Mouse (Mus musculus): ENCODE results near the gene Gm21833. TPM values are rescaled to one million over a fixed set of nuclear protein-coding genes. Genes with fewer than 3 reads are reported as not detected.
"Not testable (repeated sequence)": the region's sequence is repeated elsewhere in the genome, so short reads cannot be mapped to it uniquely, and the experiment has no call there.

The Gm21833 gene
- not detected in 2 replicates for polyA plus RNA-seq (2015; fragmentation: Nextera tagmentation; extraction: Ambion mirVana)

DNA sequence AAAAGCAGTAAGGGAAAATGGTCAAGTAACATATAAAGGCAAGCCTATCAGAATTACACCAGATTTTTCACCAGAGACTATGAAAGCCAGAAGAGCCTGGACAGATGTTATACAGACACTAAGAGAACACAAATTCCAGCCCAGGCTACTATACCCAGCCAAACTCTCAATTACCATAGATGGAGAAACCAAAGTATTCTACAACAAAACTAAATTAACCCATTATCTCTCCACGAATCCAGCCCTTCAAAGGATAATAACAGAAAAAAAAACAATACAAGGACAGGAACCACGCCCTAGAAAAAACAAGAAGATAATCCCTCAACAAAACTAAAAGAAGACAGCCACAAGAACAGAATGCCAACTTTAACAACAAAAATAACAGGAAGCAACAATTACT, at the start of gene Gm21833:
Gene Gm21833 (plus strand): TSS at position 301 of the 400 bp plus-strand sequence.
- not testable (repeated sequence) for ATAC-seq; H3K9me3 ChIP-seq (ENCODE audit: control insufficient read depth)
- 78% methylated on average over 2 of the region's 2 CpGs for WGBS

DNA sequence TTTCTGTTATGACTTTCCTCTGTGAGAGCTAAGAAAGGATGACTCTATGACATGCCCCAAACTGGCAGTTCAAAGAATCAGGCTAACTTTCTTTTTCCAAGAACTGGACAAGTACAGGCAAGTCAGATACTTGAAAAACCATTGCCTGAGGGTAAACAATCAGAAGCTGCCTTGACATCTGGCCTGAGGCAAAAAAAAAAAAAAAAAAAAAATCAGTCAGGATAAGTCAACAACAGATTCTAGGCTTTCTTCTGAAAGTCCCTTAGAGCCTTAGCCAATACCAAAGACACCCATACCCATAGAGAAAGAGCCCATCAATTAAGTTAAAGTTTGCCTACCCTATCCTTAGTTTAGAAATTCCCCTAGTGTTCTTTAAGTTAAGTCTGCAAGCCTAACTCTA, 38.7 kb upstream of the Gm21833 start:
- no peak overlapping the region for H3K4me3 ChIP-seq (ENCODE audit: low read depth, low read length)
- no peak overlapping the region for H3K4me2 ChIP-seq (replicated peaks; ENCODE audit: low read depth)
- H3K9ac ChIP-seq (ENCODE audit: low read depth, low read length), result no peak overlapping the region
- no peaks in the 10 kb centered on the region for H3K9me3 ChIP-seq (ENCODE audit: control insufficient read depth)
- no peaks in the 10 kb centered on the region for H3K36me3 ChIP-seq (ENCODE audit: control insufficient read depth, insufficient read depth)
- ATAC-seq, result no peak
- no peak for TF ChIP-seq CTCF (IDR thresholded peaks at IDR 0.05; ENCODE audit: low read depth)
- no peaks in the 10 kb centered on the region for H3K4me1 ChIP-seq (replicated peaks; ENCODE audit: control insufficient read depth, insufficient read depth, low read length)
- no peak overlapping the region for H3K27ac ChIP-seq (ENCODE audit: low read depth, low read length)
- no peaks in the 10 kb centered on the region for H3K27me3 ChIP-seq (replicated peaks; ENCODE audit: control insufficient read depth, insufficient read depth, low read length)

More for the DNA sequence above, at the start of gene Gm21833:
- not testable (repeated sequence) for H3K4me2 ChIP-seq (replicated peaks; ENCODE audit: low read depth); H3K4me1 ChIP-seq (replicated peaks; ENCODE audit: control insufficient read depth, insufficient read depth, low read length); H3K9ac ChIP-seq (ENCODE audit: low read depth, low read length); H3K27ac ChIP-seq (ENCODE audit: low read depth, low read length); H3K36me3 ChIP-seq (ENCODE audit: control insufficient read depth, insufficient read depth); H3K27me3 ChIP-seq (replicated peaks; ENCODE audit: control insufficient read depth, insufficient read depth, low read length); H3K4me3 ChIP-seq (ENCODE audit: low read depth, low read length)

DNA sequence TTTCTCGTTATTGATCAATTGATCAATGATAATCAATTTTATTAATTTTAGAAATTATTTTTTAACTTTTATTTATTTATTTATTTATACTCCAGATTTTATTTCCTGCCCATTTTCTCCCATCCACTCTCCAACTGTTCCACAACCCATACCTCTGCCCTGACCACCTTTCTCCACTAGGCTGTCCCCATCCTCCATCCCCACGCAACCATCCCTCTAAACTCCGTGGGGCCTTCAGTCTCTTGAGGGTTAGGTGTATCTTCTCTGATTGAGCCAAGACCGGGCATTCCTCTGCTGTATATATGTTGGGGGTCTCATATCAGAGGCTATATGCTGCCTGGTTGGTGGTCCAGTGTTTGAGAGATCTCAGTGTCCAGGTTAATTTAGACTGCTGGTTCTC, 31.7 kb upstream of the Gm21833 start:
- Histone ChIP-seq H3K4me2 (replicated peaks; ENCODE audit: low read depth) (no peak overlapping the region), H3K27ac (ENCODE audit: low read depth, low read length) (no peak overlapping the region), H3K4me1 (replicated peaks; ENCODE audit: control insufficient read depth, insufficient read depth, low read length) (no peaks in the 10 kb centered on the region), H3K27me3 (replicated peaks; ENCODE audit: control insufficient read depth, insufficient read depth, low read length) (no peaks in the 10 kb centered on the region), H3K4me3 (ENCODE audit: low read depth, low read length) (no peak overlapping the region), H3K9ac (ENCODE audit: low read depth, low read length) (no peak overlapping the region), H3K36me3 (ENCODE audit: control insufficient read depth, insufficient read depth) (no peaks in the 10 kb centered on the region), H3K9me3 (ENCODE audit: control insufficient read depth) (no peaks in the 10 kb centered on the region)
- no peak for ATAC-seq
- WGBS, result 81% methylated on average over 4 of the region's 4 CpGs
- TF ChIP-seq CTCF (IDR thresholded peaks at IDR 0.05; ENCODE audit: low read depth), result no peak

DNA sequence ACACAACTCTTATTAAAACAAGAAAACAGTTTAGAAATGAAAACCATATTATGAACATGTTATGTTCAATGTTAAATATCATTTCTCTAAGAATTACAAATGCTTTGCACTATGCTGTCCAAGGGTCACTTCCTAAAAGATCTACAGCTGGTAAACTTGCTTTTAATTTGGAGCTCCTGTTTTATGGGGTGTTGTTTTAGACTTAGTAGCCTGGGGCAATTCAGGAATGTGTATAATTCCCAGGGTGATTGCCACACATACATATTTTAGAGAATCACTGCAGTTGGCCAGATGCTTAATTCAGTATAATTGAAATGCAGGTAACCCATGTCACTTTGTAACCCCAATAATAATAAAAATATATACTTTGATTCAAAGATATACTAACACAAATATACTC, 12.9 kb upstream of the Gm21833 start:
- Histone ChIP-seq H3K27me3 (replicated peaks; ENCODE audit: control insufficient read depth, insufficient read depth, low read length) (no peaks in the 10 kb centered on the region), H3K4me1 (replicated peaks; ENCODE audit: control insufficient read depth, insufficient read depth, low read length) (no peaks in the 10 kb centered on the region), H3K27ac (ENCODE audit: low read depth, low read length) (no peak overlapping the region), H3K4me3 (ENCODE audit: low read depth, low read length) (no peak overlapping the region), H3K36me3 (ENCODE audit: control insufficient read depth, insufficient read depth) (no peaks in the 10 kb centered on the region), H3K9me3 (ENCODE audit: control insufficient read depth) (no peaks in the 10 kb centered on the region), H3K4me2 (replicated peaks; ENCODE audit: low read depth) (no peak overlapping the region), H3K9ac (ENCODE audit: low read depth, low read length) (no peak overlapping the region)
- TF ChIP-seq CTCF (IDR thresholded peaks at IDR 0.05; ENCODE audit: low read depth), result no peak
- no peak for ATAC-seq

DNA sequence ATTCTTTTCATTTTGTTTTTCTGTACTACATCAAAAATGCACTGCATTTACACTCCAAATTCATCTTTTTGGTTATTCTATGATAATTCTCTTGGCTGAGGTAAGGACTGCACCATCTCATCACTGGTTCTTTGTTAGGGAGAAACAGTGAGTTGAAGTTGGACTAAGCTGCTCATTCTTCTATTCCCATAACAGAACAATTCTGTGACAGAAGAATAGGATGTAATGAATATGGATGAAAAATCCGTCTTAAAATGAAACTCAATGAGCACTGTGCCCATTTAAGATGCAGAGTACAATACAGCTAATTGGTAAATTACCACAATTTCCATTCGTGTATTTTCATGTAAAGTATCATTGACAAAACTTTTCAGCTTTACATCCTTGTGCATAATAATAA, 11.6 kb upstream of the Gm21833 start:
- Histone ChIP-seq H3K36me3 (ENCODE audit: control insufficient read depth, insufficient read depth) (no peaks in the 10 kb centered on the region), H3K4me2 (replicated peaks; ENCODE audit: low read depth) (no peak overlapping the region), H3K4me3 (ENCODE audit: low read depth, low read length) (no peak overlapping the region), H3K9ac (ENCODE audit: low read depth, low read length) (no peak overlapping the region), H3K9me3 (ENCODE audit: control insufficient read depth) (no peaks in the 10 kb centered on the region), H3K4me1 (replicated peaks; ENCODE audit: control insufficient read depth, insufficient read depth, low read length) (no peaks in the 10 kb centered on the region), H3K27ac (ENCODE audit: low read depth, low read length) (no peak overlapping the region), H3K27me3 (replicated peaks; ENCODE audit: control insufficient read depth, insufficient read depth, low read length) (no peaks in the 10 kb centered on the region)
- no peak for ATAC-seq
- WGBS, result 72% methylated on average over 2 of the region's 2 CpGs
- TF ChIP-seq CTCF (IDR thresholded peaks at IDR 0.05; ENCODE audit: low read depth), result no peak

DNA sequence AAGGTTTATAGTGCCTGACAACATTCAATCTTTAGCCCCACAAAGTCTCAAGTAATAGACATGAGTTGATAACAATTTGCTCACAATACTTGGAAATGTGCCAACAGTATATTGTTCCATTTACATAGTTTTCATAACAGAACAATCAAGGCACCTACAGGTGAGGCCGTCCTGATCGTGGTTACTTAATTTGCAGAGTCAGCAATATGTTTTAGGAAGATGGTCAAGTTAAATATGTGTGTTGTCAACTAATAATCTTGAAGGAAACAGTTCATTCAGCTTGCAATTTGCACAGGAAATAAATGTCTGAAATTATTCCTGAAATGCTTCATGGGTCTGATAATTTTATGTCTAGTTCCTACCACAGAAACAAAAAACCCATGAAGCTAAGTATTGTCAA, 27.6 kb downstream of the Gm21833 start:
- H3K27ac ChIP-seq (ENCODE audit: low read depth, low read length), result no peak overlapping the region
- no peak for ATAC-seq
- H3K4me3 ChIP-seq (ENCODE audit: low read depth, low read length), result no peak overlapping the region
- no peaks in the 10 kb centered on the region for H3K27me3 ChIP-seq (replicated peaks; ENCODE audit: control insufficient read depth, insufficient read depth, low read length)
- H3K9ac ChIP-seq (ENCODE audit: low read depth, low read length), result no peak overlapping the region
- H3K36me3 ChIP-seq (ENCODE audit: control insufficient read depth, insufficient read depth), result no peaks in the 10 kb centered on the region
- TF ChIP-seq CTCF (IDR thresholded peaks at IDR 0.05; ENCODE audit: low read depth), result no peak
- WGBS, result 60% methylated on average over 2 of the region's 2 CpGs
- no peaks in the 10 kb centered on the region for H3K9me3 ChIP-seq (ENCODE audit: control insufficient read depth)
- no peak overlapping the region for H3K4me2 ChIP-seq (replicated peaks; ENCODE audit: low read depth)
- no peaks in the 10 kb centered on the region for H3K4me1 ChIP-seq (replicated peaks; ENCODE audit: control insufficient read depth, insufficient read depth, low read length)

DNA sequence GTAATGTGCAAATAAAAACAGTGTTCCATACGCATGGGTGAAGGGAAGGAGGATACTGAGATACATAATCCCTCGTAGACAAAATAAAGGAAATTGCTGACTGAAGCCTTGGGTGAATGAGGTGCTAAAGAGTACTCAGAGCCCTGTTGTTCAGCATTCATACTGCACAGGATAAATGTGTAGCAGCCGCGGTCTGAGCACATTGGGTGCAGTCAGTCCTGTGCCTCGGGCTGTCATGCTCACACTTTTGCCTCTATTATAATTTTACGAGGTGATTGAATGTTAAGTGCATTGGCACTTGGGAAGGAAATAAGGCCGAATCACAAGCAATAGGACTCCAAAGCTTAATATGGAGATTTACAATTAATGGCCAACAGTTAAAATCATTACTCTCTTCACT, 36.4 kb downstream of the Gm21833 start:
- no peaks in the 10 kb centered on the region for H3K36me3 ChIP-seq (ENCODE audit: control insufficient read depth, insufficient read depth)
- no peaks in the 10 kb centered on the region for H3K9me3 ChIP-seq (ENCODE audit: control insufficient read depth)
- ATAC-seq, result no peak
- H3K4me2 ChIP-seq (replicated peaks; ENCODE audit: low read depth), result no peak overlapping the region
- no peaks in the 10 kb centered on the region for H3K4me1 ChIP-seq (replicated peaks; ENCODE audit: control insufficient read depth, insufficient read depth, low read length)
- no peak overlapping the region for H3K9ac ChIP-seq (ENCODE audit: low read depth, low read length)
- no peak overlapping the region for H3K27ac ChIP-seq (ENCODE audit: low read depth, low read length)
- no peak overlapping the region for H3K4me3 ChIP-seq (ENCODE audit: low read depth, low read length)
- 90% methylated on average over 7 of the region's 7 CpGs for WGBS
- no peak for TF ChIP-seq CTCF (IDR thresholded peaks at IDR 0.05; ENCODE audit: low read depth)
- H3K27me3 ChIP-seq (replicated peaks; ENCODE audit: control insufficient read depth, insufficient read depth, low read length), result no peaks in the 10 kb centered on the region

All from intestine, postnatal 0 days (tissue).